Mouse (Mus musculus) CH12.LX (cell line): ENCODE measurements around the gene Clec1b. TPM values are rescaled to one million over a fixed set of nuclear protein-coding genes. Genes with fewer than 3 reads are reported as not detected.

Experiments
- DNase-seq: peaks from one replicate; pipeline ENCODE4 v3.0.0-alpha.2; 2013; ENCODE audit errors: extremely low read depth
- H3K27ac ChIP-seq: 2 replicates; pipeline ENCODE4 v1.5.1; 2012; ENCODE audit warnings: low read depth, mild to moderate bottlenecking, control low read depth, moderate library complexity; ENCODE audit not compliant: insufficient read depth
- H3K27me3 ChIP-seq: replicated peaks from 2 replicates; pipeline ENCODE3; 2012; ENCODE audit warnings: inconsistent platforms
- H3K36me3 ChIP-seq, 2 experiments: replicated peaks in 1 of 2; 2 replicates each; pipeline versions ENCODE3 to v1.6.1; 2012; ENCODE audit warnings: inconsistent platforms in 1 of 2, low read length in 1 of 2, mild to moderate bottlenecking in 1 of 2, mixed read lengths in 1 of 2, moderate library complexity in 1 of 2; ENCODE audit not compliant: control insufficient read depth in 1 of 2, insufficient read depth in 1 of 2
- H3K4me1 ChIP-seq, 2 experiments: 2 replicates each; pipeline ENCODE4 v1.6.1; 2012; ENCODE audit warnings: inconsistent platforms in 1 of 2, moderate library complexity in 1 of 2; ENCODE audit not compliant: insufficient read depth in 2 of 2, control insufficient read depth in 1 of 2
- H3K4me2 ChIP-seq: 2 replicates; pipeline ENCODE4 v1.6.1; 2012; ENCODE audit warnings: low read depth, mild to moderate bottlenecking, control low read depth; ENCODE audit not compliant: poor library complexity, insufficient read depth, severe bottlenecking
- H3K4me3 ChIP-seq, 3 experiments: fragments of 150-350 bp in 1 of 3; sonication (generic) in 1 of 3; replicated peaks in 1 of 3; 2 replicates each; pipeline versions ENCODE3 to v1.5.1; 2011 to 2012; ENCODE audit warnings: low read depth in 2 of 3, low read length in 2 of 3, mild to moderate bottlenecking in 2 of 3, moderate library complexity in 2 of 3, control low read depth in 1 of 3, improper control_type of control experiment in 1 of 3, inconsistent platforms in 1 of 3, mixed read lengths in 1 of 3; ENCODE audit not compliant: poor library complexity in 1 of 3
- H3K79me2 ChIP-seq: replicated peaks from 2 replicates; pipeline ENCODE4 v1.6.1; 2012; ENCODE audit warnings: mild to moderate bottlenecking, moderate library complexity; ENCODE audit not compliant: control insufficient read depth, poor library complexity, insufficient read depth, severe bottlenecking; ENCODE audit errors: extremely low read depth
- H3K9ac ChIP-seq: 2 replicates; pipeline ENCODE4 v1.6.1; 2012; ENCODE audit warnings: low read depth, mild to moderate bottlenecking, control low read depth, moderate library complexity; ENCODE audit not compliant: insufficient read depth
- H3K9me3 ChIP-seq: replicated peaks from 2 replicates; pipeline ENCODE3; 2012; ENCODE audit warnings: low read length, inconsistent platforms, mixed read lengths
- BHLHE40 ChIP-seq: IDR thresholded peaks from 2 replicates; pipeline ENCODE4 v1.6.1; 2011; ENCODE audit warnings: mild to moderate bottlenecking, low read depth, low read length, improper control_type of control experiment
- CHD2 ChIP-seq: IDR thresholded peaks from 2 replicates; pipeline ENCODE4 v1.6.1; 2011; ENCODE audit warnings: low read length, improper control_type of control experiment
- E2F4 ChIP-seq: IDR thresholded peaks from 2 replicates; pipeline ENCODE4 v1.6.1; 2011; ENCODE audit warnings: low read depth, low read length, improper control_type of control experiment; ENCODE audit not compliant: insufficient replicate concordance
- GABPA ChIP-seq: IDR thresholded peaks from 2 replicates; pipeline ENCODE4 v1.6.1; 2012; ENCODE audit warnings: low read depth, low read length, improper control_type of control experiment, inconsistent platforms; ENCODE audit not compliant: insufficient replicate concordance
- HCFC1 ChIP-seq: IDR thresholded peaks from 2 replicates; pipeline ENCODE4 v1.6.1; 2012; ENCODE audit warnings: low read depth, mild to moderate bottlenecking, inconsistent platforms, low read length, improper control_type of control experiment
- IRF4 ChIP-seq: IDR thresholded peaks from 2 replicates; pipeline ENCODE4 v1.6.1; 2014; ENCODE audit warnings: low read depth, mild to moderate bottlenecking, inconsistent platforms, low read length, improper control_type of control experiment
- JUN ChIP-seq: IDR thresholded peaks from 2 replicates; pipeline ENCODE4 v1.6.1; 2011; ENCODE audit warnings: low read depth, mild to moderate bottlenecking, low read length, improper control_type of control experiment, moderate library complexity; ENCODE audit not compliant: insufficient read depth
- JUND ChIP-seq: conservative IDR thresholded peaks from 2 replicates; pipeline ENCODE4 v1.6.1; 2011; ENCODE audit warnings: low read depth, low read length, improper control_type of control experiment
- MAZ ChIP-seq: IDR thresholded peaks from 2 replicates; pipeline ENCODE4 v1.6.1; 2012; ENCODE audit warnings: low read depth, mild to moderate bottlenecking, inconsistent platforms, low read length, improper control_type of control experiment, moderate library complexity
- MYC ChIP-seq: IDR thresholded peaks from 2 replicates; pipeline ENCODE4 v1.6.1; 2011; ENCODE audit warnings: low read depth, mild to moderate bottlenecking, improper control_type of control experiment, low read length
- NELFE ChIP-seq: IDR thresholded peaks from 2 replicates; pipeline ENCODE4 v1.6.1; 2011; ENCODE audit warnings: low read depth, low read length, improper control_type of control experiment
- NRF1 ChIP-seq: IDR thresholded peaks from 2 replicates; pipeline ENCODE4 v1.6.1; 2014; ENCODE audit warnings: low read depth, mild to moderate bottlenecking, inconsistent platforms, low read length, improper control_type of control experiment, moderate library complexity
- PAX5 ChIP-seq: IDR thresholded peaks from 2 replicates; pipeline ENCODE4 v1.6.1; 2012; ENCODE audit warnings: low read length, inconsistent platforms, mixed read lengths
- POLR2A ChIP-seq: IDR thresholded peaks from 2 replicates; pipeline ENCODE4 v1.6.1; 2011; ENCODE audit warnings: low read depth, mild to moderate bottlenecking, improper control_type of control experiment, low read length
- POLR2AphosphoS2 ChIP-seq: IDR thresholded peaks from 2 replicates; pipeline ENCODE4 v1.6.1; 2011; ENCODE audit warnings: low read depth, low read length, improper control_type of control experiment
- RAD21 ChIP-seq: IDR thresholded peaks from 2 replicates; pipeline ENCODE4 v1.6.1; 2011; ENCODE audit warnings: low read depth, mild to moderate bottlenecking, low read length, improper control_type of control experiment, moderate library complexity
- RCOR1 ChIP-seq: conservative IDR thresholded peaks from 2 replicates; pipeline ENCODE4 v1.6.1; 2012; ENCODE audit warnings: low read depth, mild to moderate bottlenecking, inconsistent platforms, low read length, improper control_type of control experiment
- SIN3A ChIP-seq: IDR thresholded peaks from 2 replicates; pipeline ENCODE4 v1.6.1; 2012; ENCODE audit warnings: low read length, improper control_type of control experiment, inconsistent platforms
- SMC3 ChIP-seq: IDR thresholded peaks from 2 replicates; pipeline ENCODE4 v1.6.1; 2011; ENCODE audit warnings: low read depth, low read length, improper control_type of control experiment
- TBP ChIP-seq: conservative IDR thresholded peaks from 2 replicates; pipeline ENCODE4 v1.6.1; 2011; ENCODE audit warnings: low read depth, low read length, improper control_type of control experiment
- TCF12 ChIP-seq: IDR thresholded peaks from 2 replicates; pipeline ENCODE4 v1.6.1; 2014; ENCODE audit warnings: low read depth, mild to moderate bottlenecking, inconsistent platforms, low read length, improper control_type of control experiment
- UBTF ChIP-seq: IDR thresholded peaks from 2 replicates; pipeline ENCODE4 v1.6.1; 2012; ENCODE audit warnings: low read depth, mild to moderate bottlenecking, inconsistent platforms, low read length, improper control_type of control experiment, moderate library complexity
- USF2 ChIP-seq: conservative IDR thresholded peaks from 2 replicates; pipeline ENCODE4 v1.6.1; 2011; ENCODE audit warnings: low read depth, low read length, improper control_type of control experiment
- ZMIZ1 ChIP-seq: IDR thresholded peaks from 2 replicates; pipeline ENCODE4 v1.6.1; 2012; ENCODE audit warnings: low read depth, mild to moderate bottlenecking, inconsistent platforms, low read length, improper control_type of control experiment
- dilution Hi-C: fragments of 300-500 bp; cut with MboI; formaldehyde crosslinking; loops from 2 replicates; pipeline ENCODE4 v1.14.3; 2020; ENCODE audit warnings: low sequenced_read_pairs; ENCODE audit not compliant: extremely low pct_unique_long_range_greater_than_20kb, extremely low pct_ligation_motif_present
- in situ Hi-C: fragments of 300-500 bp; cut with MboI; formaldehyde crosslinking; loops from 3 replicates; pipeline ENCODE4 v1.14.3; 2019; ENCODE audit warnings: low sequenced_read_pairs, low pct_ligation_motif_present, low pct_unique_long_range_greater_than_20kb, mixed read lengths
- polyA plus RNA-seq: library from polyadenylated mRNA; unstranded; fragments of >175 nt; gene quantifications from 2 replicates; pipeline ENCODE4 v1.2.1, GENCODE M21; 2012; ENCODE audit warnings: low read depth; ENCODE audit not compliant: insufficient read length
- total RNA-seq, 2 experiments: library from RNA; depleted of rRNA; stranded (reverse); fragments of 300-350 nt in 1 of 2; fragments of >200 nt in 1 of 2; gene quantifications; 2 replicates each; pipeline ENCODE4 v1.2.3; 2012 to 2014

Clec1b gene
- total and polyA plus RNA-seq, 3 experiments = not detected

DNA sequence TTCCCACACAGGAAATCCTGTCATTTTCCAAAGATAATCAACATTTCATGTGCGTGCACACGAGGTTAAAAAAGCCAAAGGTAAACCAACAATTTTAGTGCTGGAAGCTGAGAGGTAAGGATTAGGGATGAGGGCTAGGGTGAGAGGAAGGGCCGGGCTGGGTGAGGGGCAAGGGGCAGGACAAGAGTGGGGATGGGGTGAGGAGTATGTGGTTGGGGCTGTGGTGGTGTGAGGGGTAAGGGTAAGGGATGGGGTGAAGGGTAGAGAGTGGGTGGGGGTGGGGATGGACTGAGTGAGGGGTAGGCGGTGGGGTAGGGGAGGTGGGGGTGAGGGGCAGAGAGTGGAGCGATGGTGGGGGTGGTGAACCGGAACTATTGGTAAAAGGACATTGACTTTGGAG, 3.4 kb upstream of the Clec1b start:
- no peak for DNase-seq
- TF ChIP-seq NELFE (no peak), NRF1 (no peak), TCF12 (no peak), SMC3 (no peak), TBP (no peak), POLR2AphosphoS2 (no peak), MYC (no peak), HCFC1 (no peak), ZMIZ1 (no peak), BHLHE40 (no peak), SIN3A (no peak), USF2 (no peak), RAD21 (no peak), E2F4 (no peak), GABPA (no peak), PAX5 (no peak)
- H3K9ac ChIP-seq = no peak overlapping the region
- H3K36me3 ChIP-seq = no peaks in the 10 kb centered on the region
- in situ Hi-C loops = no loop called here
- no peak overlapping the region for H3K27ac ChIP-seq
- H3K4me2 ChIP-seq = no peak overlapping the region
- dilution Hi-C loops = no loop called here
- H3K9me3 ChIP-seq = no peaks in the 10 kb centered on the region
- H3K4me1 ChIP-seq = no peaks in the 10 kb centered on the region
- H3K4me3 ChIP-seq = no peak overlapping the region
- H3K79me2 ChIP-seq = no peaks in the 10 kb centered on the region
- no peaks in the 10 kb centered on the region for H3K27me3 ChIP-seq

DNA sequence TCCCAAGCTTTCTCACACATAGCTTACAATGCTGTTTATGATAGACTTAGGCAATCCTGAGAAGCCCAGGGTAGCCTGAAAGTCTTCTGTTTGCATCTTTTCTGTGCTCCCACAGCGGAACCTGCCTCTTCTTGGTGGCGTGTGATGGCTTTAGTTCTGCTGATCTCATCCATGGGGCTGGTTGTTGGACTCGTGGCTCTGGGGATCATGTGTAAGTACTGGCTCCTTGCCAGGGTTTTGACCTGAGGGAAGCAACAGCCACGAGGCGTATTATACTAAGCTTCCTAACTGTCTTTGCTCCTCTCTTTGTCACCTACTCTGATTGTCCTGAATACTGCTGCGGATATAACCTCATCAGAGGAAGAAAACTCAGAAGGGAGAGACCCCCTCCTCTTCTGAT, 2.8 kb downstream of the Clec1b start:
- H3K9me3 ChIP-seq = no peaks in the 10 kb centered on the region
- TF ChIP-seq POLR2A = no peak
- TF ChIP-seq BHLHE40 = no peak
- no peak for TF ChIP-seq JUND
- TF ChIP-seq HCFC1 = no peak
- TF ChIP-seq MAZ = no peak
- no peak for TF ChIP-seq GABPA
- TF ChIP-seq E2F4 = no peak
- no peak for TF ChIP-seq CHD2
- no peak for TF ChIP-seq ZMIZ1
- TF ChIP-seq SMC3 = no peak
- TF ChIP-seq NELFE = no peak
- TF ChIP-seq UBTF = no peak
- TF ChIP-seq RCOR1 = no peak
- no peak for TF ChIP-seq JUN
- TF ChIP-seq SIN3A = no peak
- no peak for TF ChIP-seq USF2
- TF ChIP-seq IRF4 = no peak
- no peak for TF ChIP-seq MYC
- no peaks in the 10 kb centered on the region for H3K27me3 ChIP-seq
- dilution Hi-C loops (no loop called here), in situ Hi-C loops (no loop called here)
- peaks cover 0 to 7% of the 10 kb centered on the region in 2 experiments; a peak in 2 of 4 replicates for H3K4me1 ChIP-seq
- H3K4me2 ChIP-seq = no peak overlapping the region
- no peaks in the 10 kb centered on the region for H3K79me2 ChIP-seq
- H3K27ac ChIP-seq = no peak overlapping the region
- no peak overlapping the region for H3K9ac ChIP-seq
- no peaks in the 10 kb centered on the region for H3K36me3 ChIP-seq
- H3K4me3 ChIP-seq = no peak overlapping the region
- DNase-seq = no peak
